Mouse (Mus musculus) mouse embryonic stem cell (cell line): ENCODE measurements around the gene Efna2.

Experiments
- in situ Hi-C, 2 experiments: fragments of 300-500 bp; cut with MboI; formaldehyde crosslinking; loops; 1 replicate in 1 of 2; 3 replicates in 1 of 2; pipeline ENCODE4 v1.14.3; 2019 to 2020; ENCODE audit warnings: low sequenced_read_pairs in 2 of 2, low pct_unique_long_range_greater_than_20kb in 1 of 2, mixed read lengths in 1 of 2; ENCODE audit not compliant: unreplicated experiment in 1 of 2

Gene Efna2

DNA sequence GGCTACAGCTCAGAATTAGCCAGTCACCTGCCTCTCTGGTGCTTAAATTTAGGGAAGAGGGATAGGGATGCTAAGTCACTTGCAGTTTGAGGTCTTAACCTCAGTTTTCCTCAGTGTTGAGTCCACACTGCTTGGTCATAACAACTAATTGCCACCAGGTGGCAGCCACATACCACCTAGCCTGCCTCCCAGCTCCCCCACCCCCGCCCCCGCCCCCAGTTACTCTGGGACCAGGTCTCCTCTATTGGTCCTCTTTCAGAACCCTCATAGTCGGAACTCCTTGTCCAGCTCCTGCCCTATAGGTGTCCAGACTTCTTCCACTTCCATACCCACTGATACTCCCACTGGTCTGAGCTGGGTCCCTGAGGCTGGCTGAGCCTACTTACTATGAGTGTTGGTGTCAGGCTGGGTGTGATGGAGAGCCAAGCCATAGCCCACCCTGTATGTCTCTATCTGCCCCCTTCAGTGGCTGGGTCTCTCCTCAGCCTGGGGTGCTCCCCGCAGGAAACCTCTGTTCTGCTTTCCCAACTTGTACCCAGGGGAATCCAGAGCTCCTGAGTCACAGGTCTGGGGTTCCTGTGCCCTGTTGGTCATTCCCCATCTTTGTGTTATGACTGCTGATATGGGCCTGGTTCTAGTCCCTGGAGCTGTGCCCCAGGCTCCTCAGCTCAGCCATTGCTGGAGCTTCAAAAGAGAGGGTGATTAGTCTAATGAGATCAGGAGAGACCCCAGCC lies 3.6 kb upstream of the Efna2 start:
- in situ Hi-C loops, result loop anchor here (5.0 to 25.0 kb wide), 2 partner anchors 72 to 187 kb away; partner anchors contain the start of genes Ndufs7 (in 2 of the 2) and Plk5 (in 1 of the 2)

DNA sequence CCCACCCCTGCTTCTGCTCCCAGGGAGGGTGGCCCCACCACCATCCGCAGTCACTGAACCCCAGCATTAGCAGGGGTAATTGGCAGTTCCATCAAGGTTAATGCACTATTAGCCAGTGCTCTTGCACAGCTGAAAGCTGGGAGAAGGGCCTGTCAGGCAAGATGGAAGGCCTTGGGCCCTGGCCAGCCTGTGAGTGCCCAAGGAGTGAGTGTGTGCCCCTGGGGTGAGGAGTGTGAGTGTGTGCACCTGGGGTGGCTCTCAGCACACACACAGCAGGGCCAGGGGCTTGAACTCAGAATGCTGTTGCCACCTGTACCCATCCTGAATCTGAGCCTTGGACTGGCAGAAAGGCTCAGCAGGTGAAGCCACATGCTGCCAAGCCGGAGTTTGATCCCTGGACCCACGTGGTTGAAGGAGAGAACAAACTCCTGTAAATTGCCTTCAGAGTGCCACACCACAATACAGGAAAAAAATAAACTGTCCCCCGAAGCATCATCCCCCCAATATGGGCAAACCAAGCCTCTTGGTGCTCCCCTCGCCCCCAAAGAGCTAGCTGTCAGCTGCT lies 2.9 kb upstream of the Efna2 start:
- in situ Hi-C loops, result loop anchor here (5.0 to 25.0 kb wide), 2 partner anchors 71 to 186 kb away; partner anchors contain the start of genes Ndufs7 (in 2 of the 2) and Plk5 (in 1 of the 2)

DNA sequence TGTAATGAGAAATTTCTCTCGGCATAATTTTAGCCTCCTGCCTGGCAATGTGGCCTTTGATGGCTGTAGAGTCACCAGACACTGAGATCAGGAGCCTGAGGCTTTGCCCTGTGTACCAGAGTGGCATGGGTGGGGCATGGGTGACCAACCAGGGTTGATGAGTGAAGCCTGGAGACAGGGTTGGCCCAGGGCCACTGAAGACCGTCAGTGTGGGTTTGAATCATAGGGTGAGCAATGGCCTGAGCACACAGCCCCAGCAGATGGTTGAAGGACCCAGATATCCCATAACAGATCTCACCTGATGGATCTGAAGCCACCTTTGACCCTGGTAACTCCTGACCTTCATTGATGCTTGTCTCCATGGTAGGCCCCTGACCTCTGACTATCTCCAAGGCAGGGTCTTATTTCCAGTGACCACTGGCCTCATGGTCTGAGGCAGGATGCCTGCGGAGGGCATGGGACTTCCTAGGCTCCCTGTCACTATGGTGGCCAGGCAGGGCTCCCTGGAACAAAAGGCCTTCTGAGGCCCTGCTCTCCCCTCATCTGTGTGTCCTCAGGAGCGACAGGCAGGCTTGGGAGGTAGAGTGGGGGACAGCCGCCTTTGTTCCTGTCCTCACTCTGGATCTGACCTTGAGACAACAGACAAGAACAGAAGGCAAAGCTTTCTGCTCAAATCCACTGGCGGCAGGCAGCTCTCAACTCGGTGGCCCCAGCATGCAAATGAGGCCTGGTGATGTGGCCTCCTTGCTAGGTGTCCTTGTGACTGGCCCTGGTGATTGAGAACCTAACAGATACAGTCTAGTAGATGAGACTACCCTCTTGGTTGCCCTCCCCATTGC lies 1.6 kb upstream of the Efna2 start:
- in situ Hi-C loops, result loop anchor here (5.0 to 25.0 kb wide), 2 partner anchors 70 to 185 kb away; partner anchors contain the start of genes Ndufs7 (in 2 of the 2) and Plk5 (in 1 of the 2)

DNA sequence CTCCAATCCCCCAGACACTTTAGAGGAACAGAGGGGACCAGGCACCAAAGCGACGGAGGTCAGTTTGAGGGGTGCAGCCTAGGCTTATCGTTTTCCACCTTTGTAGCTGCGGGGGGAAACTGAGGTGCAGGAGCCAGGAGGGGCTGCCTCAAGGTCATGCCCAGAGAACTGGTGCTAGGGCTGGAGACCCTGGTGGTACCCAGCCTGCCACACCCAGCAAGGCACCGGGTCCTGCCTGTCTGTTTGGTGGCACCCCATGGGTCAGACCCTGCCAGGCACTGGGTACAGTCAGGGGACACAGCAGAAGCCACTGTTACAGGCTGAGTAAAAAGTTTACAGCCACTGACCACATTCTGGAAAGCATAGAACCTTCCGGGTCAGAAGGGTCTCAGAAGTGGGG lies 1.0 kb downstream of the Efna2 start:
- in situ Hi-C loops, result loop anchor here in 1 of 2 experiments (25.0 kb wide), 1 partner anchor 182 kb away; the partner anchor contains the start of gene Plk5

DNA sequence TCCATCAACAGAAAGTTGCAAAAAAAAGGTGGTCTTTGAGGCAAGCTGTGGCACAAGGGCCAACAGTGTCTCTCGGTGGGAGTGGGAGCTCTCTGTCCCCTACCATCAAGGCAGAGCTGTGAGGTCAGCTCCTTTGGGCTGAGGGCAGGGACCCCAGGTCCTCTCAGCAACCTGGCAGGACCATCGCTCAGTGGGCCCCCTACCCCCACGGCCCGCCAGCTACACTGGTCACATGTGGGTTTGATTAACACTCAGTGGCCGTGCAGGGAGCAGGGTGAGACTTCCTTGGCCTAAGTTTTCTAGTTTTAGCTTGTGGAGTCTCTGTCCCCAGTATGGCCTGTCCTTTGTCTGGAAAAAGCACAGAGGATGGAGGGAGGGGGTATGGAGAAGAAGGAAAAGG lies 1.5 kb downstream of the Efna2 start:
- in situ Hi-C loops, result loop anchor here in 1 of 2 experiments (25.0 kb wide), 1 partner anchor 181 kb away; the partner anchor contains the start of gene Plk5

DNA sequence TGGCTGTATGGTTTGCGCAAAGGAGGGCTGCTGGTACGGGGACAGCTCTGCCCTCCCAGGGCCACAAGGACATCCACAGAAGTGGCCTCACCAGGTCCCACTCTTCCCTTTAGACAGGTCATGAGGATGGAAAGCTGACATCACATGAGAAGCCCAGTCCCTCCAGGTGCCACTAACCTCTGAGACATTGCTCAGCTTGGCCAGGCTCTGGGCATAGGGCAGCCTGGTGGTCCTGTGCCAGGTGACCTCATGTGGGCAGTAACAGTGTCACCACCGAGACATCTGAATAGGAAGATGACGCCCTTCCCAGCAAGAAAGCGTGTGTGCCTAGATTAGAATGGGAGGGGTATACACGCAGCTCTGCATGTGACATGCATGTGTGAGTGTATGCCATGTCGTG lies 3.3 kb downstream of the Efna2 start:
- in situ Hi-C loops, result loop anchor here in 1 of 2 experiments (25.0 kb wide), 1 partner anchor 180 kb away; the partner anchor contains the start of gene Plk5

DNA sequence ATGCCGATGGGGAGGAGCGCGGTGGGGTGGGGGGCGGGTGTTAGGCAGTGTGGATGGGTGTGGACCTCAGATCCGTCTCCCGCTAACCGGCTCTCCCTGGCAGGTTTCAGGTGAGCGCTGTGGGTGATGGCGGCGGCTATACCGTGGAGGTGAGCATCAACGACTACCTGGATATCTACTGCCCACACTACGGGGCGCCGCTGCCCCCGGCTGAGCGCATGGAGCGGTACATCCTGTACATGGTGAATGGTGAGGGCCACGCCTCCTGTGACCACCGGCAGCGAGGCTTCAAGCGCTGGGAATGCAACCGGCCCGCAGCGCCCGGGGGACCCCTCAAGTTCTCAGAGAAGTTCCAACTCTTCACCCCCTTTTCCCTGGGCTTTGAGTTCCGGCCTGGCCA lies 7.4 kb downstream of the Efna2 start:
- in situ Hi-C loops, result loop anchor here in 1 of 2 experiments (25.0 kb wide), 1 partner anchor 176 kb away; the partner anchor contains the start of gene Plk5

DNA sequence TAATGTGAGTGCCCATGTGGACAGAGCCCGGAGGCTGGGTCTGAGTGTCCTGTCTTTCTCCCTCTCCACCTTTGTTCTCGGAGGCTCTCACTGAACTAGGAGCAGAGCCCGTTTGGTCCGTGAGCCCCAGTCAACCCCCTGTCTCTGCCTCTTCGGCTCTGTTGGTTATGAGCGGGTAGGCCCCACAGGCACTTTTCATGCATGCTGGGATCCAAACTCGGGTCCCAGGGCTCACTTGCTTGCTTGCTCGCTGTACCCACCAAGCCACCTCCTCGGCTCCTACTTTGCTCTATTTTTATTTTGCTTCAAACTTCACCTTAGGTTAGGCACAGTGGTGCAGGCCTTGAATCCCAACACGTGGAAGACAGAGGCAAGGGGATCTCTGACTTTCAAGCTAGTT lies 8.5 kb downstream of the Efna2 start:
- in situ Hi-C loops, result loop anchor here in 1 of 2 experiments (25.0 kb wide), 1 partner anchor 175 kb away; the partner anchor contains the start of gene Plk5

DNA sequence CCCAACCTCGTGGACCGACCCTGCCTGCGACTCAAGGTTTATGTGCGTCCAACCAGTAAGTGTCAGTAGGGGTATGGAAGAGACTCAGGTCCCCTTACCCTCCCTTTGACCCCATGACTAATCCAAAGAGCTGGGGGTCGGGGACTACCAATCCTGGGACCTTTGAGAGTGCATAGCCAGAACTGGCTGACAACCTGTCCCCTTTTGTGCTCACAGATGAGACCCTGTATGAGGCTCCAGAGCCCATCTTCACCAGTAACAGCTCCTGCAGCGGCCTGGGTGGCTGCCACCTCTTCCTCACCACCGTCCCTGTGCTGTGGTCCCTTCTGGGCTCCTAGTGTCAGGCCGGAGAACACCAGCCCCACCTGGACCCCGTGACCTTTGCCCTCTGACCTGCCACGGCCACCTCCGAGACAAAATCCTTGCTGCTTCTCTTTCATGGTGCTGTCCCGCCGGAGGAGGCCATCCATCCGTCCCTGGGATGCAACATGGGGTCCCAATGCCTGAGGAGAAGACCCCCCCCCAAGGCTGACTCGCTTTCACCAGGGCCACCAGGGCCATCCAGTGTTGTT lies 9.3 kb downstream of the Efna2 start:
- in situ Hi-C loops, result loop anchor here in 1 of 2 experiments (25.0 kb wide), 1 partner anchor 174 kb away; the partner anchor contains the start of gene Plk5

DNA sequence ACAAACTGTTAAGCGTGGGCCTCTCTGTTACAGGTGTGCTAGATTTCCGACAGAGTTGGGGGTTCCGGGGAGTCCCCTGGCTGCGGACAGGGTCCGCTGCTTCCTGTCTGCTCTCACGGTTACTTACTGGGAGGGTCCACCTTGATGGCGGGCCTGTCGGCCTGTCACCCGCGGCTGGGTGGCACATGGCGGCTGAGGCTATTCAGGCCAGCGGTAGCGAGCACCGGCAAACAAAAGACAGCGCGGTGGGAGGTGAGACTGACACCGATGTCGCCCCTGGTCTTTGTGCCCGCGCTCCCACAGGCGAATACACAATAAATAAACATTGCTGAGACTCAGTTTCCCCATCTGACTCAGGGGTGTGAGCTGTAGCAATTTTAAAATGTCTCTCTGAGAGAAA lies 10.7 kb downstream of the Efna2 start:
- in situ Hi-C loops, result loop anchor here in 1 of 2 experiments (25.0 kb wide), 1 partner anchor 172 kb away; the partner anchor contains the start of gene Plk5

DNA sequence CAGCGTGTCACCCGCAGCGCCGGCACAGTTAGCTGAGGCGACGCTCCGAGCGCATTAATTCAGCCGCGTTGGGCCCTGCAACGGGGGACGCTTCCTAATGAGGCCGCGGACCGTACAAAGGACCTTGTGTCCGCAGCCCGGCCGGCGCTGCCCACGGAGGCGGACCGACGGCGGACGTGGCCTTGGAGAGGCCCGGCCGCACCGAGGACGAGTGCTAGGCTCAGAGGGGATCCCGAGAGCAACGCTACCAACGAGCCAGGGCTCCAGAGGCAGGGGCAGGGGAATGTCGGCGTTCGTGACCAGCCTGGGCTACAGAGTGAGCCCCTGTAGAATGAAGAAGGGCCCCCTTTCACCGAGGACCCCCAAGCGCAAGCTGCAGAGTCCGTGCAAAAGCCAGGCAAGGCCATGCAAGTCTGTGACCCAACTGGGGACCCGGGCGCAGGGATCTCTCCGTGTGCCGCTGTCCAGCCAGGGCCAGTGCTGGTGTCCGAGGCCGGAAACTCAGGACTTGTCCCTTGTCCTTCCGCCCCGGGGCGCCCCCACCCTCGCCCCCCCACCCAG lies 11.3 kb downstream of the Efna2 start:
- in situ Hi-C loops, result loop anchor here in 1 of 2 experiments (25.0 kb wide), 1 partner anchor 172 kb away; the partner anchor contains the start of gene Plk5

DNA sequence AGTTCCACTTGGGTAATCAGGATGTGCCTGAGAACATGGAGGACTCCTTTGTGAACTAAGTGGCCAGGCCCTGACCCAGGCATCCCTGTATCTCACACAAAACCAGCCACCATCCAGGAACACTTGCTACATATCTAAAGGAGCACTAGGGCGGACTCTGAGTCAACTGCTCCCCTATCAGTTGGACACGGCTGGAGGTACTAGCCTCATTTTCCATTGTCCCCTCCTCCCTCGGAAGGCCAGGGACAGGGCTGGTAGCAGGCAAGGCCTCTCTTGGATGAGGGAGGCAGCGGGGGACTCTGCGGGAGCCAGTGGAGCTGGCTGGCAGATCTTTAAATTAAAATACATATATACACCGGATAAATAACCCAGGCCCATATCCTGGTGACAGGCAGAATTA lies 14.7 kb downstream of the Efna2 start:
- in situ Hi-C loops, result loop anchor here in 1 of 2 experiments (25.0 kb wide), 1 partner anchor 168 kb away; the partner anchor contains the start of gene Plk5

DNA sequence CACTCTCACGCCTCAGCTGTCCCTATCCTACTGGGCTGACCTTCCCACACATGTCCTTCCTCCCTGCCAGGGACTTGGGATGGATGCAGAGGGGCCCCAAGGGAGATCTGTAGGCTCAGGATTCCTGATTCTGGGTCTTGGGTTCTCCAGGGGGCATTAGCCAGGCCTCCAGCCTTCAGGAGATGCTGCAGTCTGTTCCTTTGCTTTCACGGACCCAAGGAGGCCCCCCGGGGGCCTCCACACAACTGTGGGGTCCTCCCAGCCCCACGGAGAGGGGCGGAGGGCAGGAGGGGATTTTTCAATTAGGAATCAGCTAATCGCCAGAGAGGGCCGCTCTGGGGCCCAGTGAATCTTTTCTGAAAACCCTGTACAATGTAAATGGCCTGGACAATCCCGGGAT lies 15.2 kb downstream of the Efna2 start:
- in situ Hi-C loops, result loop anchor here in 1 of 2 experiments (25.0 kb wide), 1 partner anchor 168 kb away; the partner anchor contains the start of gene Plk5

DNA sequence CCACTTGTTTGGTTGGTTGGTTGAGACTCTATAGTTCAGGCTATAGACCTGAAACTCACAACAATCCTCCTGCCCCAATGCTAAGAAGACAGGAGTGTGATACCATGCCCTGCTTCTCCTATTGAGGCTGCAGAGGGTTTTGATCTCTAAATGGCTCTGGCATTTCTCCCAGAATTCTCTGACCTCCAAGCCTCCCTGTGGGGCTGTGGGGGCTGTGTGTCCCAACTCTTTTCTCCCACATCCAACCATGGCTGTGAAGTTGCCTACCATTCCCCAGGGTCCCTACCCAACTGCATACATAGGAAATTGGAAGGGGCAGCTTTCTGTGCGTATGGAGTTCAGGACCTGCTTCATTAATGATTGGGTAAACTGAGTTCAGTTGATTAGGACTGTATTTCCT lies 16.9 kb downstream of the Efna2 start:
- in situ Hi-C loops, result loop anchor here in 1 of 2 experiments (25.0 kb wide), 1 partner anchor 166 kb away; the partner anchor contains the start of gene Plk5

DNA sequence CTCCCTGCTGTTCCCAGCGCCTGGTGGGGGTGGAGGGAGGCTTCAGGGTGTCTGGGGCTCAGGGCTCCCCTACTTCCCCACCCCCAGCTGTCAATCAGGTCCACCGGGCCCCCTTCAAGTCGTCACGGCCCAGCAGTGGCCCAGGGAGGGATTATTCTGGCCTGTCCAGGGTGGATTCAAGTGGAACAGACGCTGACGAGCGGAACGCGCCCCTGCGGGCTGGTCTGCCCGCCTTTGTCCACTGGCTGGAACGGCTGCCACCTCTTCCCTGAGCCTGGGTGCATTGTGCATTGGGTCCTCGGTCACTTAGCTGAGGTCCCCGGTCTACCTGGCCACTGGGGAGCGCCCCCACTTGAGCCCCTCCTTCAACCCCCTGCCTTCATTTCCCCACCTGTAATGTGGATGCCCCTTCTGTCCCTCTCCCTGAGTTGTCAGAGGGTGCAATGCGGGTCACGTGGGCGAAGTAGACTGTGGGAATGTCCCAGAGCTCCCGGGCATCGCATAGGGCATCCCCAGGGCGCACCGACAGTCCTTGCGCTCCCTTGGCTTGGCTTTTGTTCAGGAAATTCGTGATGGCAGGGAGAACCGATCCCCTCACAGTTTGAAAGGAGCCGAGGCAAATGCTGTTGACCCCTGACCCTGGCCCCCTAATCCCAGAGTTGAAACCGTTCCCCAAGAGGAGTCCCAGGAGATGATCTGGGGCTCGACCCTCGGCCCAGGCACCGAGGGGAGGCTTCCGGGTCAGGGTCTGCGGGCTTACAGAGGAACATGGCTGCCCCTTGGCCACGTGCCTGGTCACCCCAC lies 17.7 kb downstream of the Efna2 start:
- in situ Hi-C loops, result loop anchor here in 1 of 2 experiments (25.0 kb wide), 1 partner anchor 165 kb away; the partner anchor contains the start of gene Plk5

DNA sequence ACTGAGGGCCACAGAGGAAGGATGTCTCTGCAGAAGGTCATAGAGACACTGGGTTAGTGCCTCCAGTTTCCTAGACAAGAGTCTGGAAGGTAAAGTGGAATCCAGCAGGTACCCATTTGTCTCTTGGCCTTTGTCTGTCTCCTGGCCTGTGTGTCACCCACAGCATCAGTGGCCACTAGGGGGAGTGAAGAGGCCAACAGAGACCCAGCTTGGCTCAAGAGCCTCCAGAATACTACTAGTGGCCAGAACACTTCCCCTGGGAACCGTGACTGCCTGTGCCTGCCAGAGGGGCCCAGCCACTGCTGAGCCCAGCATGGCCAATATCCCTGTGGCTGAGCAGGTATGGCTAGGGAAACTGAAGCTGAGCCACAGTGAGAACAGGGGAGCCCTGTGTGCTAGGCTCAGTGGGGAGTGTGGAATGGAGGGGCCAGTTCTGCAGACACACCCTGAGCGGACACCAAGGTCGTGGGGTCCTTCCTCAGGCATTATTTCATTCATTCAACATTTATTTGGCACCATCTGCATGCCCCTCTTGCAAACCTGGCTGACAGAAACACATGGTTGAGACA lies 20.2 kb downstream of the Efna2 start:
- in situ Hi-C loops, result loop anchor here in 1 of 2 experiments (25.0 kb wide), 1 partner anchor 163 kb away; the partner anchor contains the start of gene Plk5
